Mouse (Mus musculus) embryo, embryonic 11 days (tissue): ENCODE measurements around the gene Nampt.
"Not testable (repeated sequence)": the region's sequence is repeated elsewhere in the genome, so short reads cannot be mapped to it uniquely, and the experiment has no call there.

Source experiments
- DNase-seq: peaks from one replicate; pipeline ENCODE4 v3.0.0-alpha.2; 2015

Nampt gene

DNA sequence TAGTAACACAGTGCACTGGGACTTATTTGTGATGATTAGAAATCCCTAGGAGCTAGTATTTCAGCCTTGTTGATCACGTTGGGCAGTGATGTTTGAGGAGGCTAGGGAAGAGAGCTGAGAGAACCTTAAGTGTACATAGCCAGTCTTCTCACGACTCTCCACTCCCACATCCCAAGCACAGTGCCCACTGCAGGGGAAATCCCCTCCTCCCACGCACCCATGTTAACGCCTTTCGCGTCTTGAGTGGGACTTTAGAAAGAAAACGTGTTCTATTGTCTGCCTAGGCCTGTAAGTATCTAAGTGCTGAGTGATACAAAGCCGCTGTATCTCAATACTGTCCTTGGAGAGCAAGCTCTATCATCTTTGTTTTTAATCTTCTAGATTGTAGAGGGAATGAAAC is 27.0 kb downstream of the Nampt start:
- no peak for DNase-seq

DNA sequence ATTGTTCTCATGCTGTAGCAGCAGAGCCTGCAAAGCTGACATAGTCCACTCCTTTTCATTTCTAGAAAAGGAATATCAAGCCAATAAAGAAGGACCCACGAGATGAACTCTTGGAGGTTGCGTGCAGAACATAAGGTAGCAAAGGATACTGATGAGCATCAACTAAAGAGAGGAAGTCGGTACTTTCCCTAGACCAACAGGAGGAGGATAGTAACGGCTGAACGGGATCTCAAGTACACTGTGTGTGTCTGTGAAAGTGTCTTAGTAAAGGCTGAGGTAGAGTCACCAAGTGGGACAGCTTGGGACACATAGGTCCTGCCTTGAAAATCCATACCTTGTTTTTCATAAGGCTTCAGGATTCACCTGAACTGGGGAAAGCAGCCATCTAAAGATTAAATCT is 34.4 kb downstream of the Nampt start:
- DNase-seq, result no peak

DNA sequence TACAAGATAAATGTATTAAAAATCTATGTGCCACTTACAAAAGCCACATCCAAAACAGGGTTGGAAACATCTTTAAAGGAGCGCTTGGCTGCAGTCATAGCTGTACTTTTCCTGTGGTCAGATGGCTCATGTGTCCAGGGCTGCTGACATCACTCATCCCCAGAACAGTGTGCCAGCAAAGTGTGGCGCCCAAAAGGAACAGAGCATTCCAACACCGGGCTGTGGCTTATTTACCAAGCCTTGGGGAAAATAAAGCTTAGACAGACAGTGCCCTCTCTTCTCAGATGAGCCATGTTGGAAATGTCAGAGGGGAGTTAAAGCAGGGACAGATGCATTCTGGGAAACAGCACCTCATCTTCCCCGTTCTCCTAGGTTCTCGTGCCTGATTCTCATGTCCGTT is 35.5 kb downstream of the Nampt start:
- no peak for DNase-seq

DNA sequence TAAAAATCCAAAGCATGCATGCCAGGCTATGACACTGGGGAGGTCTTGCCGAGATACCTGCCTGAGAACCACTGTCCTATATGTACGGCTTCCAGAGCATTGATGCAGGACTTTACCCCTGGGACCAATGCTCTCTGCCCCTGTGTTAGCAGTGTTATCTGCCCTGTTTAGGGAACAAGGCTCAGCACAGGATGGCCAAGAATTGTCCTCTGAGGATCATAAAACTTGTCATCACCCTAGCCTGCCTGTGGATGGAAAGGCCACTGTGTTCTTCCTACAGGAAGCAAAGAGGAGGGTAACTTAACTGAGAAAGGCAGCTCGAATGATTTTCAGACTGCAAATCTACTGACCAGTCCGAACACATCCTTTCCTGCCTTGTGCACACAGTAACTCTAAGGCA is 36.1 kb downstream of the Nampt start:
- DNase-seq, result no peak

DNA sequence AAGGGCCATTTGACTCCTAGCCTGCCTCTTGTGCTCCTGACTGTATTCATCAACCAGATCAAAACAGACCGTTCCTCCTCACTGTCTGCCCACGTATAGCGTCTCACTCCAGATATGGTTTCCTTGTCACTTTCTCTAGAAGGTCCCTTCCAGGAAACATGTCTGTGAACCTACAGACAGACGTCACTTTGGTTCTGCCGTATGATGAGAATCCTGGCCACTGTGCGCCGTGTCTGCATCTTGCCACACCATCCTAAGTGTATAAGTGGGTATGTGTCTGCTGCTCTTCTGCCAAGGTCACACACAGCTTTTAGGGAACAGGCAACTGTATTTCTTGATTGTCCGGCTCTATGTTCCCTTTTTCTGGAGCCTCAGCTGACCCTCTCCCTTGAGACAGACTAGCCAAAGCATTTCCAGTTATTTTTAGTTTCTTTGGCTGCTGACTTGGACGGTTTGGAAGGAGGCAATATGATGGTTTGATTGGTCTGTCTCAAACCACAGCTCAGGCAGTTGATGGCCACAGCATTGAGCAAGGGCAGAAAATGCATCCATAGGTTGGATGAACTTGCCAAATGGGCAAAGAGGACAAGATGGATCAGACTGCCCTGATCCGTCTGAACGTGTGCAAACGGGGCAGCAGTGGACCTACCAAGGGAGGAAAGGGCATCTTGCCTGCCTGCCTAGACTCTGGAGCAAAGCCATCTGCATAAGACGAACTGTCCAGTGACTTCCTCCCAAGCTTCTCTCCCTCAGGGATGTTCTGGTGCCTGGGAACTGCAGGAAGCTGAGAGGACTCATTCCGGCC is 37.6 kb downstream of the Nampt start:
- no peak for DNase-seq

DNA sequence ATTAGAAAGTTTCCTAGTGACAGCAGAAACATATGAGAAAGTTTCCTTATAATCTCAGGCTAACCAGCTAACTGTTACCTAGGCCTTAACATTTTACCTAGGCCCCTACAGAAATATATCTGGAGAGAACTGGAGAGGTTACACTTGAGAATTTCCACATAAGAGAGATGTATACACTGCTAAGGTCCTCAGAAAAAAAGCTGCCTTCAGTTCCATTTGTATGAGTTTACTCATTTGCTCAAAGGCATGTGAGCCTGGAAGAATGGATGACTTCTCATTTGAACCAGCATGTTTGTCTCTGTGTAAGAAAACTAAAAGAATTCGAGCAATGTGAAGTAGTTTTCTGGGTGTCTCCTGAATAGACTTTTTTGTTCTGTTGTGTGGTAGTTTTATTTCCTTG is 39.1 kb downstream of the Nampt start:
- no peak for DNase-seq

DNA sequence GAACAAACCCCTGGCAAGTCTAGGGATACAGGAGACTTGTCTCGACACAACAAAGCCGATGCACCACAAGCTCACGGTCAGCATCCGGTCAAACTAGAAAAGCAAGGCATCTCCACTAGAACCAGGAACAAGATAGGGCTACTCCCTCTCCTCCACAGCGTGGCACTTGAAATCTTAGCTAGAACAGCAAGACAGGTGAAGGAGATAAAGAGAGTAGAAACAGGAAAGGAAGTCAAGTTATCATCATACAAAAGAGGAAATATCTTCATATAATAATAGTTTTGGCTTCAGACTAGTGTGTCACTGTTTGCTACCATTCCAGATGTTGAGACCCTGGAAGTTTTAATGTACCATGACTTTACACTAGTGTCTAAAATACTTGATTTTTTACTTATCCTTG is 41.5 kb downstream of the Nampt start:
- DNase-seq, result no peak

DNA sequence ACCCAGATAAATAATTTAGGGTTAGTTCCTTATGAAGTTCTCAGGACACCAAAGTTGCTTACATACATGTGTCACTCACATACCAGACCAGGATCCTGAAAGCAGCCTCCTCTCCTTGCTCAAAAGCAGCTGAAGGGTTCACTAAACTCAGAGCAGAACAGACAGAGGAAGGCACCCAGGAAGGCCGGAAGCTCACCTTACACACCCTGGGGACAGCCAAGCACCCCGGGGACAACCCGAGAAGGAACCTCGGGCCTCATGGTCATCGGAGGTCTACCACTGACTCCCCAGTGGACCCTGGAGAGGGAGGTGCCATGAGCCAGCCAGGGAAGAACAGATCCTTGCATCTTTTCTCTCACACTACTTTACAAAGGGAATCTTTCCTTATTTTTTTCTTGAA is 51.5 kb downstream of the Nampt start:
- DNase-seq, result no peak

DNA sequence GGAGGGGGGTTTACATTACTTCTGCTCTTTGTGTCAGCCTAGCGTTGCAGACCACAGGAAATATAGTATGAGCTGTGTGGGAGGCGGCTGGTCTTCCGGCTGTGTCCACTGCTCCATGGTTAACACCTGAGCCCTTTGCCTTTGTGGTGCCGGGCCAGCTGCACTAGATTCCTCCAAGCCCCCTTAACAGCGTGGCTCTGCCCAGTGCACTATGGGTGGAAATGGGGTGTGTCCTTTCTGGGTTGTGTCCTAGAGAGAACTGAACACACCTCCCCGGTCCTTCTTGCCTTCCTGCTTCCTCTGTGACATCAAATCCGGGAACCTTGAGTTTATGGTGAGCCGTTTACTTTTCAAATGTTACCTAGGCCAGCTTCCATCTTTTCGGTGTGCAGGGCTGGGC is 58.2 kb downstream of the Nampt start:
- no peak for DNase-seq

DNA sequence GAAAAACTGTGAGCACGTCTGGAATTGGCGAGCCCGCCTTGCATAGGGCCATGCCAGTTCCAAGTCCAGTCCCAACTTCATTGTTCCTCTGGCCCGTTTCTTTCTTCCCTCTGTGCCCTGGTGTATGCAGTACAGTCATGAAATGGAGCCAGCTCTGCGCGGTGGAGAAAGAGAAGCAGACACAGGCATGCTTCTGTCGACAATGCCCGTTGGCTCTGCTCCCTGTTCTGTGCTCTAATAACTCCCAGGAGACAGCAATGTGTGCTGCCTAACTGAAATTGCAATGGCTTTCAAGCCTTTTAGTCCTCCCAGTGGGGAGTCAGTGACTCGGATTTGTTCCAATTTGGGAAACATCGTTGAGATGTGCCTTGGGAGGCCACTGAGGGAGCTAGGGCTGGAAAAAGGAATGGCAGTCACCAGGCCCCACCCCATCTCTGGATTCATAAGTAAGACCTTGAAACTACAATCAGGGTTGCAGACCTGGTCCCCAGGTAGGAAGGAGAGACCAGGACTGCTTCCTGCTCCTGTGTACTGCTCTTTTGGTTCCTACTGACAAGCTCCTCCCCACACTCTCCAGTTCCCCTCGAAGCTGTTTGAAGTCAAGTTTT is 58.7 kb downstream of the Nampt start:
- no peak for DNase-seq

DNA sequence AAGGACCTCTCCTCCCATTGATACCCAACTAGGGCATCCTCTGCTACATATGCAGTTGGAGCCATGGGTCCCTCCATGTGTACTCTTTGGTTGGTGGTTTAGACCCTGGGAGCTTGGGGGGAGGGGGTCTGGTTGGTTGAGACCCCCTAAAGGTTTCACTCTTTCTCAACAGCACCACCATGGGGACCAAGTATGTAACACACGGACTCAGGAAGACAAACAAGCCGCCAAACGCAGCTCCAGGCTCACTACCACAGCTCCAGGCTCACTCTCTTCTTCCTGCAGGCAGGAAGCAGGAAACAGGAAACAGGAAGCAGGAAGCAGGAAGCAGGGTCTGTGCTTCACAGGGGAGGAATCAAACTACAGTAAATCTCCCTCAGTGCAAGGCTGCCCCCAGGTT is 60.0 kb downstream of the Nampt start:
- no peak for DNase-seq

DNA sequence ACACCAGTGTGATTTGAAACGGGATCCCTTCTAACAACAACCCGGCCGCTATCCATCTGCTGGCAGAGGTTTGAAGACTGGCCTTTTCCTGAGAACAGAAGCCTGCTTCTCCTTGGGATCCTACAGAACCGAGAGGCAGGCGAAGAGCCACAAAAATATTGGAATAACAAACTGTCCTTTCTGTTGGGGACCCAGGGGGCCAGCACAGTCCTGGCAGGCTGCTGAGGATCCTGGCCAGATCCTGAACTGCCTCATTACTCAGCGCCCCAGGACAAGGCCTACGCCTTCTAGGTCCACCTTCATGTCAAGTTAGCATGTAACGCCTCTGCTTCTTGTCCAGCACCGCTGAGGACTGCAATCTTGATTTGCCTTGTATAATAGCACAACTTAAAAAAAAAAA is 65.0 kb downstream of the Nampt start:
- DNase-seq, result no peak

DNA sequence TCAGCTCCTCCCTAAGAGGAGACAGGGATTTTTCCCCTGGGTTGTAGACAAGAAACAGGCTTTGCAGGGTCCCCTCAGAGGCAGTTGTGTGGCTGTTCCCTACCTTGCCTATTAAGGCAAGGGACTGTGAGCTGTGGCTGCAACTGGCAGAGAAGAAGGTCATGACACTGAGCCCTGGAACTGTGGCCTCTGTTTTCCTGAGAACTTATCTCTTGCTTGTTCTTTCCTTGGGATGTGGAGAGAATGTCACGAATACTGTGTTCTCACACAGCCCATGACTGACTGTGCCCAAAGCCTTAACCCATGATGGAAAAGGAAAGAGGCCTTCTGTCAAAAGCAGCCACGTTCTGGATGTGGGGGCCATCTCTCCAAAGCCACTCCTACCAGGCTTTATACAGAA is 65.7 kb downstream of the Nampt start:
- no peak for DNase-seq

DNA sequence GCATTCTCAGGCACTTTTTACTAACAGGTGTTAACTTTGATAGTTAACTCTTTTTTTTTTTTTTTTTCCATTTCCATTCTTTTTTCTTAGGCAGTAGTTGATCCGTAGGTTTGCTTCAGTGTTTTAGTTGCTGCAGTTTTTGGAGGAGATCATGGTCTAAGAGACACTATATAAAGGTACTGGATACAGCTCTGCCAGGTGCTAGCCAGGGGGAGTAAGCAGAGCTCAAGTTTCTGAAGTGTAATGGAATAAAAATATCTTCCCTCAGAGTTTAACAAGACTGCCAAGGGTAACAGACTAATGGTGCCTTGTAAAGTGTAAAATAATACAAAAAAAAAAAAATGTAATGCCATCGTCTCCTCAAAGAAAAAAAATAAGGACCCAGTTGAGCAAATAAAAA is 67.0 kb downstream of the Nampt start:
- DNase-seq, result no peak

DNA sequence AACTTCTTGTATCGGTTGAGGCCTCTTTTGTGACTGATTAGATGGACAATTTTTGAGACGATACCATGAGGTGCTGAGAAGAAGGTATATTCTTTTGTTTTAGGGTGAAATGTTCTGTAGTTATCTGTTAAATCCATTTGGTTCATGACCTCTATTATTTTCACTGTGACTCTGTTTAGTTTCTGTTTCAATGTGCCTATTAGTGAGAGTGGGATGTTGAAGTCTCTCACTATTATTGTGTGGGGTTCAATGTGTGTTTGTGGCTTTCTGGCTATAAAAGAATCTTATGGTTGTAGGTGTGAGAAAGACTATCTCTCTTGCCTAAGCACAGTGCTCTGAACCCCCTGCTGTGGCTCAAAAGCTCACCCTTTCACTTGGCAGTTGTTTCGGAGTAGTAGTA is 68.9 kb downstream of the Nampt start:
- DNase-seq, result no peak

DNA sequence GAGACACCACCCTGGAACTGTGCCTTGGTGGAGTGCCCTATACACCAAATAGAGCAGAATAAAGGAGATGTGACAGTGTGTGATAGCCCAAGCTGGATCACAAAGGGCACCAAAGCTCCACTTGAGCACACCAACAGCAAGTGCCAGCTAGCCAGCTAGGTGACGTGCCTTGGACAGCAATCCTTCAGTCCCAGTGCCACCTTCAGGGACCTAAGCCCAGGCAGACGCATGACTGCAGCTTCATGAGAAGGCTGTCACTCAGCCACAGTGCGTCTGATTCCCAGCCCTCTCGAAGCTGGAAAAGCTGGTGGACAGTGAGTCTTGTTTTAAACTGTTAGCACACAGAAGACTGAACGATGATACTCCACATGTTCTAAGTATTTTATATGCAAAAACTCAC is 70.5 kb downstream of the Nampt start:
- no peak for DNase-seq

DNA sequence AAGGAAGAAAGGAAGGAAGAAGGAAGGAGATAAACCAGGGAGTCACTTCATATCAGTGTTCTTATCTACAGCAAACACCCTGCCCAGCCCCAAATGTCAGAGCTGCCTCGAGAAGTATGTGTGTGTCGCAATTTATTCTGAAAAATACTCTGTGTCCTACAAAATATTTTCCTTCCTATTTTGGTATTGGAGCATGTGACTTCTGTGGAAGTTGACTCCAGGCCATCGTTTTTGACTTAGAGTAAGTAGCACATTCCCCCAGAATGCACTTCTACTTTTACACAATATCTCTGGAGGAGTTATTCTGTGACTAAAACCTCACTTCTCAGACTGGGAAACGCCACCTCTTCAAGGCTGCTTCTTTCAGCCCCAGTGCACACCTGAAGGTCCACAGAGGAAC is 71.1 kb downstream of the Nampt start:
- DNase-seq, result no peak

DNA sequence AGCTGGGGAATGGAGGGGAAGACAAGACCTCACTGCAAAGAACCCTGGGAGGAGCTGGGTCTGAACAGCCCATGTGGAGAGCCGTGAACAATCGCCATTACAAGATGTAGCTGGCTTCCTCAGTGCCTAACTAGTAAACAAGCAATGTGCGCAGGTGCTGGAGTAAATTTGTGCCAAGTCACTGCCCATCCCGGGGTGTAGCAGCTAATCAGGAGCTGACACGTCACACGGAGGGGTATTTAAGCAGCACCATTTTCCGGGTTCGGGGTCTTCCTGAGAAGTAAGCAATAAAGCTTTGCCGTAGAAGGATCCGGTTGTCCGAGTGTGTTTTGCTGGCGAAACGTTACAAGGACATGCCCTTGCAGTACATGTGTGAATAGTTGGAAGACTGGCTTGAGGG is 71.9 kb downstream of the Nampt start:
- DNase-seq, result not testable (repeated sequence)

DNA sequence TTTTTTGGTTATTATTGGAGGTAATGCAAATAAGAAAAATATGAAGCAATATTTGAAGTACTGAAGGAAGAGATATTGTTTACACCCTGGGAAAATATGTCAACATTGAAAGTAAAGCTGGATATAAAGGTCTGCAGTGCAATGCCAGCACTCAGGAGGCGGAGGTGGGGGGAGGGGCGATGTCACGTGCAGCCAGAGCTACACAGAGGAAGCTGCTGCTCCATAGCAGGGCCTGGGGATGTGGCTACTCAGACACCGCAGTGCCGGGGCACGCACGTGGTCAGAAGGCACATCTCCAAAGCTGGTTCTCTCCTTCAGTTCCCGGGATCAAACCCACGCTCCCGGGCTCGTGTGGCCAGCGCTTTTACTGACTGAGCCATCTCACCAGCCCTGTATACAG is 73.9 kb downstream of the Nampt start:
- DNase-seq, result peak; percentile 67

DNA sequence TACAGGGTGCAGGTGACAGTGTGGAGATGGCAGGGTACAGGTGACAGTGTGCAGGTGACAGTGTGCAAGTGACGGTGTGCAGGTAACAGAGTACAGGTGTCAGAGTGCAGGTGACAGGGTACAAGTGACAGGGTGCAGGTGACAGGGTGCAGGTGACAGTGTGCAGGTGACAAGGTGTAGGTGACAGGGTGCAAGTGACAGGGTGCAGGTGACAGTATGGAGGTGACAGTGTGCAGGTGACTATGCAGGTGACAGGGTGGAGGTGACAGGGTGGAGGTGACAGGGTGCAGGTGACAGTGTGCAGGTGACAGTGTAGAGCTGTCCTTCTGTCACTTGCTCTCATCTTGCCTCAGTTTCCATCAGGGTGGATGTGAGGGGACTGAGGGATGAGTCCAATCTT is 76.5 kb downstream of the Nampt start:
- no peak for DNase-seq

DNA sequence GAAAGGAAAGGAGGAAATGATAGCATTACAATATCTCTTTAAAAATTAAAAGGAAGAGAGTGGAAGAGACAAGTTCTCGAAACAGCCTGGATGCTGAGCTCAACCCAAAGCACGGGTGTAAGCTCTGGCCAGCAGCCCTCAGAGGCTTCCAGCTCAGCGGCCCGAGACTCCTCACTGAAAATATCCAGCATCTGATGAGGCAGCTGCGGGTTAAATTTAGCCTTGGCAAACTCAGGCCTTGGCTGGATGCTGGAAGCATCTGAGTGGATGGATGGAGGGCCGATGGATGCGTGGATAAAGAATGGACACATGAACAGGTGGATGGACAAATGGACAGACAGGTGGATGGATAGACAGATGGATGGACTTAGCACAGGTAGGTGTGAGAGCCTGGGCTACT is 77.2 kb downstream of the Nampt start:
- no peak for DNase-seq

DNA sequence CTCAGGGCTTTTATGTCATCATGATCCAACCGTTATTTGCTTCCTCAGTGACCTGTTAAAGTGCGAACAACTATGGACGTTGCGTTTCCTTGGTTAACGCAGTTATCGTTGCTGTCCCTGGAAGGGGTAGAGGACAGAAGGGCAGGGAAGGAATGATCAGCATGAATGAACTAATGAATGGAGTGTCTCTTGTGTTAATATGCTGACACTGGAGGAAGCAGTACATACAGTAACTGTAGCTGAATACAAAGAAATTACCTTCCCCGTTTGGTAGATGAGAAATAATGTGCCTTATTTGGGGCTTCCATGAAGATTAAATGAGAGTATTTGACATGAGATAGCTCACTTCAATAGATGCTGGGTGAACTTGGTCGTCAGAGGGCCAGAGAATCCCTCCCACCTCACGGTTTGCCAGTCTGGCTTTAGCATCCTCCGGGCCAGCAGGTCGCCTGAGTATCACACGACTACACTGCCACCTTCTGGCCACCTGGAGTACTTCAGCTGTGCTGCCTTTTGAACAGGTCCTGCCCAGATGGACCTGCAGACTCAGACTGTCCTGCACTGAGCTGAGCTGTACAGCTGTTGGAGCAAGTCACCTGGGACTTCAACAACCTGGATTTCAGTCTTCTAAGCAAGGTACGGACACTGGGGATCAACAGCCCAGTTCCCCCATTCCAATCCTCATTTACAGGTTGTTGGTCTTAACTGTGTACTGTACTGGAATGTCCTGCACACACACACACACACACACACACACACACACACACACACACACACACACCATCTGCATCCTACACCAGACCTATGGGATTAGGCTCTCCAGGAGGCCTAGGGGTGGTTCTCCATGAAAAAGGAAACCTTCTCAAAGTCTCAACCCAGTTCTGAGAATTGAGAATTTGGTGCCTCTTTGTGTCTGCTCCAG is 78.1 kb downstream of the Nampt start:
- peak; percentile 87 for DNase-seq

DNA sequence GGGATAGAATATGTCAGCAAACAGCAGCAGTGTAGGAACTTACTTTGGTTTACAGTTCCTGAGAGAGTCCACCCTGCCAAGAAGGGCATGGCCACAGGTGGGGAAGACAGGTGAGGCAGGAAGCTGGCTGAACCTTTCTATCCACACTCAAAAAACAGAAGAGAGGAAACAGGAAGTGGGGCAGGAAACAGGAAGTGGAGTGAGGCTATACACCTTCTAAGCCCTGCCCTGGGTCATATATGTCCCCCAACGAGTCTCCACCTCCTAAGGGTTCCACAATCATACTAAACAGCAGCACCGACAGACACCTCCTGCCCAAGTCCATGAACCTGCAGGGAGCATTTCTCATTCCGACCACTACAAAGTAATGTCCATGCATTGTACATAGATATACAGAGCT is 81.7 kb downstream of the Nampt start:
- DNase-seq, result no peak
